Mouse (Mus musculus): ENCODE data around the gene Klhl29.
A peak's percentile ranks its signal among the peaks of the same experiment; 100 is the strongest.

The Klhl29 gene

GRCm38 (mm10) chr12:5125907-5126306 is 249.6 kb downstream of the Klhl29 start:
- no peak for DNase-seq (ENCODE audit: low spot score in 2 of 2)

GRCm38 (mm10) chr12:5122972-5123371 is 252.5 kb downstream of the Klhl29 start:
- no peak for DNase-seq (ENCODE audit: low spot score in 2 of 2)

- no peak for DNase-seq (ENCODE audit: low spot score in 2 of 2)
Observed at GRCm38 (mm10) chr12:5120249-5120648, 255.2 kb downstream of the Klhl29 start.

GRCm38 (mm10) chr12:5119726-5120125 is 255.8 kb downstream of the Klhl29 start:
- peak; percentile 87 to 94 for DNase-seq (ENCODE audit: low spot score in 2 of 2)

- DNase-seq (ENCODE audit: low spot score in 2 of 2) = no peak
Observed at GRCm38 (mm10) chr12:5119286-5119685, 256.2 kb downstream of the Klhl29 start.

- no peak for DNase-seq (ENCODE audit: low spot score in 2 of 2)
Observed at GRCm38 (mm10) chr12:5116605-5117004, 258.9 kb downstream of the Klhl29 start.

GRCm38 (mm10) chr12:5114631-5115030 is 260.9 kb downstream of the Klhl29 start:
- DNase-seq (ENCODE audit: low spot score in 2 of 2) = no peak

GRCm38 (mm10) chr12:5111343-5111742 is 264.1 kb downstream of the Klhl29 start:
- peak in 1 of 2 experiments; percentile 17 for DNase-seq (ENCODE audit: low spot score in 2 of 2)

- DNase-seq (ENCODE audit: low spot score in 2 of 2) = no peak
Observed at GRCm38 (mm10) chr12:5108613-5109012, 266.9 kb downstream of the Klhl29 start.

- no peak for DNase-seq (ENCODE audit: low spot score in 2 of 2)
Observed at GRCm38 (mm10) chr12:5107795-5108194, 267.7 kb downstream of the Klhl29 start.

- DNase-seq (ENCODE audit: low spot score in 2 of 2) = no peak
Observed at GRCm38 (mm10) chr12:5104422-5105052, 270.9 kb downstream of the Klhl29 start.

GRCm38 (mm10) chr12:5101411-5102024 is 274.0 kb downstream of the Klhl29 start:
- DNase-seq (ENCODE audit: low spot score in 2 of 2) = no peak

- DNase-seq (ENCODE audit: low spot score in 2 of 2) = no peak
Observed at GRCm38 (mm10) chr12:5099572-5099971, 275.9 kb downstream of the Klhl29 start.

GRCm38 (mm10) chr12:5088639-5089038 is 286.8 kb downstream of the Klhl29 start:
- DNase-seq (ENCODE audit: low spot score in 2 of 2) = no peak

- DNase-seq (ENCODE audit: low spot score in 2 of 2) = no peak
Observed at GRCm38 (mm10) chr12:5087787-5088519, 287.5 kb downstream of the Klhl29 start.

- DNase-seq (ENCODE audit: low spot score in 2 of 2) = no peak
Observed at GRCm38 (mm10) chr12:5084714-5085113, 290.8 kb downstream of the Klhl29 start.

- DNase-seq (ENCODE audit: low spot score in 2 of 2) = no peak
Observed at GRCm38 (mm10) chr12:5081480-5081879, 294.0 kb downstream of the Klhl29 start.

GRCm38 (mm10) chr12:5073191-5073590 is 302.3 kb downstream of the Klhl29 start:
- DNase-seq (ENCODE audit: low spot score in 2 of 2) = no peak

- DNase-seq (ENCODE audit: low spot score in 2 of 2) = no peak
Observed at GRCm38 (mm10) chr12:5070131-5070530, 305.4 kb downstream of the Klhl29 start.

- DNase-seq (ENCODE audit: low spot score in 2 of 2) = no peak
Observed at GRCm38 (mm10) chr12:5067590-5067989, 307.9 kb downstream of the Klhl29 start.

- DNase-seq (ENCODE audit: low spot score in 2 of 2) = no peak
Observed at GRCm38 (mm10) chr12:5048104-5048503, 327.4 kb downstream of the Klhl29 start.

- DNase-seq (ENCODE audit: low spot score in 2 of 2) = no peak
Observed at GRCm38 (mm10) chr12:5044141-5044540, 331.3 kb downstream of the Klhl29 start.

GRCm38 (mm10) chr12:5038008-5038407 is 337.5 kb downstream of the Klhl29 start:
- no peak for DNase-seq (ENCODE audit: low spot score in 2 of 2)

Data from urinary bladder, postnatal 36 days (tissue).